Mouse (Mus musculus): ENCODE measurements at regions not wholly inside any gene's neighbourhood (a gene's known extent, or its start where the extent isn't known, plus 50 kb on each side); places are given as distances from the start of the nearest gene placed in this dataset.

DNA sequence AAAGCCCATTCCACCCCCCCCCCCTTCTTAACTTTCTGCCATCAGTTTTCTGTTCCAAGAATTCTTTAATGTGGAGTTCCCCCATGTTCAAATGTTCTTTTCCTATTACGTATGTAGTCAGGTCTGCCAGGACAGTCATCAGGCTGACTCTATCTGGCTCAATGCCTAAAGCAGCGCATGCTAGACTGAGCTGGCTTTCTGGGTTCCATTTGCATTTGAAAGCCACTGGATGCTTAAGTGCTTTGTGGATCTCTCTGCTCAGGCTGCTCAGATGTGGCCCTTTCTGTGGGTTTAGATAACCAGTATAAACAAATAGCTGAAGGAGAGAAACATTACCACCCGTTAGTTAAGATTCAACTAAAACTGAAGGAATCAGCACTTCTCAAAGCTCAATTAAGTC, 103.0 kb upstream of the Chodl start:
- no peak for TF ChIP-seq CTCF (IDR thresholded peaks at IDR 0.05; ENCODE audit: low read depth, low read length)
- no peak for TF ChIP-seq TAL1 (conservative IDR thresholded peaks at IDR 0.05; ENCODE audit: low read depth, low read length)
- no peak for TF ChIP-seq GATA1 (IDR thresholded peaks at IDR 0.05; ENCODE audit: borderline replicate concordance, low read length)
- no peak for TF ChIP-seq POLR2AphosphoS5 (IDR thresholded peaks at IDR 0.05; ENCODE audit: insufficient replicate concordance, low read depth, low read length)
- TF ChIP-seq GATA2 (IDR thresholded peaks at IDR 0.05; ENCODE audit: borderline replicate concordance, low read depth, low read length) = no peak

Measured in G1E (cell line).